8 mouse cellular contexts compared by ENCODE assay signal in the genomic region with DNA sequence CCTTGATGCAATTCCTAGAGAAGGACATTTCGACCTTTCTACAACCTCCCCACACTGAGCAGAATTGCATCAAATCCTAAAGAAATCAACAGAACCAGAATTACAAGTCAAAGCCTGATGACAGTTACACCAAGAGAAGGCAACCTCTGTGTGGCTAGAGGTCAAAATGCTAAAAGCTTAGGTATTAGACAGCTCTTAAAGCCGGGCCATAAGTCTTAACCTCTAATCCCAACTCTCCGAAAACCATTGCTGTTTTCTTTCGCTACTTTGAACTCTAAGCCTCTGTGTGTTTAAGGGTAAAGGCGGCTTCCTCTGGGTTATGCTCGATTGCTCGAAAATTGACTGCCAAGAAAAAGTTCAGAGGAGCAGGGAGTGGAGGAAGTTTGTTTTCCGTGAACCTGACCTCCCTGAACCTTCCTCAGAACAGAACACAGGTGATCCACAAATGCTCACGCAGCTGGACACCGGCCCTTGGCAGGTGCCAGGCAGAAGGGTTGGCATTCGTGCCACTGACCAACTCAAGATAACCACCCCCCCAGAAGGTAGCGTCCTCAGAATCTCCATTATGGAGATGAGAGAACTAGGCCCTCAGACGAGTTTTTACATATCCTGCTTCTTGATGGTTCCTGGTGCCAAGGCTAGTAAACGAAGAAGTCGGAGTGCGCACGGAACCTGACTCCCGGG. TPM values are rescaled to one million over a fixed set of nuclear protein-coding genes. Genes with fewer than 3 reads are reported as not detected.
DNase-seq lines count a peak whose midpoint lies in the region; ATAC-seq and TF ChIP-seq lines count a peak whose summit lies in the region.

No protein-coding gene starts in this region.

- no peaks in the 10 kb centered on the region; the same call in 1 of the 2 replicates for H3K4me1 ChIP-seq in forebrain, postnatal 0 days (ENCODE audit: insufficient read depth)
- peaks cover 3% of the 10 kb centered on the region; the same call in 1 of the 2 replicates for H3K4me1 ChIP-seq in stomach, embryonic 16.5 days (ENCODE audit: control insufficient read depth, insufficient read depth, low read length)

- DNase-seq in kidney, adult 9 months, result peak; percentile 66
- DNase-seq in kidney, postnatal 10 days, result no peak
- DNase-seq in adipocyte (ENCODE audit: low spot score), result peak; percentile 54
- no peak for DNase-seq in forebrain, postnatal 0 days
- DNase-seq in liver, result peak; percentile 4
- no peak for DNase-seq in T-cell, adult 2 months (ENCODE audit: low spot score)
- no peak for DNase-seq in adrenal gland, adult 8-10 months

- no peaks in the 10 kb centered on the region for H3K27me3 ChIP-seq in forebrain, postnatal 0 days (ENCODE audit: insufficient read depth, low read length)
- H3K27me3 ChIP-seq in stomach, embryonic 16.5 days (ENCODE audit: control insufficient read depth, insufficient read depth, low read length), result no peaks in the 10 kb centered on the region; the same call in 1 of the 2 replicates

- peak overlapping the region; percentile 59 for H3K4me3 ChIP-seq in forebrain, postnatal 0 days (ENCODE audit: low read depth, low read length)
- H3K4me3 ChIP-seq in stomach, embryonic 16.5 days (replicated peaks; ENCODE audit: low read length), result peak overlapping the region; percentile 62

- peak overlapping the region; percentile 59 for H3K4me2 ChIP-seq in forebrain, postnatal 0 days (ENCODE audit: low read depth)
- H3K4me2 ChIP-seq in stomach, embryonic 16.5 days (ENCODE audit: low read depth, low read length), result peak overlapping the region; percentile 56

- no peaks in the 10 kb centered on the region for H3K36me3 ChIP-seq in forebrain, postnatal 0 days (ENCODE audit: insufficient read depth)
- H3K36me3 ChIP-seq in stomach, embryonic 16.5 days (ENCODE audit: control insufficient read depth, insufficient read depth, low read length), result no peaks in the 10 kb centered on the region

- 32% methylated on average over 18 of the region's 18 CpGs for WGBS in forebrain, postnatal 0 days
- WGBS in stomach, embryonic 16.5 days, result 17% methylated on average over 18 of the region's 18 CpGs

- peak overlapping the region; percentile 57 for H3K9ac ChIP-seq in forebrain, postnatal 0 days
- H3K9ac ChIP-seq in stomach, embryonic 16.5 days (ENCODE audit: low read length), result peak overlapping the region; percentile 76

- no peaks in the 10 kb centered on the region for H3K9me3 ChIP-seq in forebrain, postnatal 0 days (ENCODE audit: low read length)
- H3K9me3 ChIP-seq in stomach, embryonic 16.5 days (replicated peaks; ENCODE audit: control insufficient read depth, low read length), result no peaks in the 10 kb centered on the region

- H3K27ac ChIP-seq in forebrain, postnatal 0 days (ENCODE audit: low read depth, low read length), result no peak overlapping the region
- peak overlapping the region; percentile 96 for H3K27ac ChIP-seq in stomach, embryonic 16.5 days (ENCODE audit: low read length)

- no peak for ATAC-seq in forebrain, postnatal 0 days
- ATAC-seq in stomach, embryonic 16.5 days (ENCODE audit: insufficient read depth, low FRiP score), result no peak

- TF ChIP-seq CTCF in forebrain, postnatal 0 days (IDR thresholded peaks at IDR 0.05; ENCODE audit: low read depth), result no peak

RNA-seq across cellular contexts. Expression of a gene that starts 0.9 kb away (rescaled TPM):
- total RNA-seq in forebrain, postnatal 0 days (2014; rRNA removed), result 164 and 181 TPM in 2 replicates
- 141 and 169 TPM in 2 replicates for polyA plus RNA-seq in forebrain, postnatal 0 days (2015; fragmentation: Nextera tagmentation; extraction: Ambion mirVana)
- polyA plus RNA-seq in stomach, embryonic 16.5 days (2015; fragmentation: Nextera tagmentation; extraction: Ambion mirVana), result 148 and 165 TPM in 2 replicates
- 100 to 1,000 TPM; 154 to 303 (median 223) TPM for total RNA-seq in adrenal gland, adult 8-10 months (2022)

Comparison
In these comparisons a context has a peak if more than half of its experiments do, and no peak if none do; other contexts are left out.
1. DNase-seq: peak in kidney, adult 9 months (single experiment), adipocyte (single experiment) and liver (single experiment); none in kidney, postnatal 10 days (single experiment), forebrain, postnatal 0 days (single experiment), T-cell, adult 2 months (single experiment) and adrenal gland, adult 8-10 months (single experiment).